Mouse (Mus musculus) hindbrain, embryonic 13.5 days (tissue): ENCODE measurements at regions not wholly inside any gene's neighbourhood (a gene's known extent, or its start where the extent isn't known, plus 50 kb on each side); places are given as distances from the start of the nearest gene placed in this dataset.

Source experiments
- ATAC-seq: fragments of 200-750 bp; cut with Nextera tagmentation; 2 replicates; pipeline ENCODE4 v1.8.0; 2017; ENCODE audit warnings: moderate TSS enrichment; ENCODE audit not compliant: low FRiP score
- H3K27ac ChIP-seq: fragments of 300-500 bp; sonication (generic); 2 replicates; pipeline ENCODE4 v1.5.1; 2015; ENCODE audit warnings: inconsistent platforms, mild to moderate bottlenecking, moderate library complexity
- H3K27me3 ChIP-seq: fragments of 300-500 bp; sonication (generic); 2 replicates; pipeline ENCODE4 v1.6.1; 2015; ENCODE audit warnings: mild to moderate bottlenecking, inconsistent platforms
- H3K36me3 ChIP-seq: fragments of 300-500 bp; sonication (generic); 2 replicates; pipeline ENCODE4 v1.6.1; 2015; ENCODE audit warnings: mild to moderate bottlenecking, inconsistent platforms
- H3K4me1 ChIP-seq: fragments of 300-500 bp; sonication (generic); replicated peaks from 2 replicates; pipeline ENCODE4 v1.6.1; 2015; ENCODE audit warnings: inconsistent platforms
- H3K4me2 ChIP-seq: fragments of 300-500 bp; sonication (generic); 2 replicates; pipeline ENCODE4 v1.6.1; 2015; ENCODE audit warnings: inconsistent platforms, mild to moderate bottlenecking, moderate library complexity
- H3K4me3 ChIP-seq: fragments of 300-500 bp; sonication (generic); 2 replicates; pipeline ENCODE4 v1.5.1; 2015; ENCODE audit warnings: mild to moderate bottlenecking, inconsistent platforms
- H3K9ac ChIP-seq: fragments of 300-500 bp; sonication (generic); 2 replicates; pipeline ENCODE4 v1.6.1; 2015; ENCODE audit warnings: mild to moderate bottlenecking, inconsistent platforms
- H3K9me3 ChIP-seq: fragments of 300-500 bp; sonication (generic); 2 replicates; pipeline ENCODE4 v1.6.1; 2016; ENCODE audit warnings: inconsistent platforms
- WGBS: fragments of 180-500 bp; shearing (Covaris S2); methylation state at CpG from one replicate; pipeline ENCODE4 v1.1.7; 2015; 5-methylcytosine and 5-hydroxymethylcytosine counted together

GRCm38 (mm10) chr13:28420636-28421035 is 163.3 kb downstream of the Gm11361 start:
- no peaks in the 10 kb centered on the region for H3K9me3 ChIP-seq
- no peak for ATAC-seq
- H3K36me3 ChIP-seq, result no peaks in the 10 kb centered on the region
- H3K9ac ChIP-seq, result peak overlapping the region; percentile 79
- peak overlapping the region; percentile 62 for H3K4me2 ChIP-seq
- H3K4me1 ChIP-seq, result peaks cover 66% of the 10 kb centered on the region
- H3K27me3 ChIP-seq, result no peaks in the 10 kb centered on the region
- no peak overlapping the region; the same call in 1 of the 2 replicates for H3K4me3 ChIP-seq
- H3K27ac ChIP-seq, result peak overlapping the region; percentile 97
- 89% methylated on average over 3 of the region's 3 CpGs for WGBS

- H3K27me3 ChIP-seq, result no peaks in the 10 kb centered on the region
- H3K4me3 ChIP-seq, result peak overlapping the region; percentile 36
- H3K36me3 ChIP-seq, result no peaks in the 10 kb centered on the region
- H3K4me1 ChIP-seq, result peaks cover 66% of the 10 kb centered on the region
- peak overlapping the region; percentile 97 for H3K27ac ChIP-seq
- no peaks in the 10 kb centered on the region for H3K9me3 ChIP-seq
- peak overlapping the region; percentile 79 for H3K9ac ChIP-seq
- 18% methylated on average over 16 of the region's 16 CpGs for WGBS
- H3K4me2 ChIP-seq, result peak overlapping the region; percentile 62
- peak; percentile 33 for ATAC-seq
These were observed 162.6 kb downstream of the Gm11361 start for GRCm38 (mm10) chr13:28419950-28420381.

GRCm38 (mm10) chr13:28418936-28419681 is 161.8 kb downstream of the Gm11361 start:
- peak overlapping the region; percentile 79 for H3K9ac ChIP-seq
- peak overlapping the region; percentile 36 for H3K4me3 ChIP-seq
- H3K36me3 ChIP-seq, result no peaks in the 10 kb centered on the region
- WGBS, result 81% methylated on average over 17 of the region's 17 CpGs
- no peaks in the 10 kb centered on the region for H3K27me3 ChIP-seq
- peaks cover 61% of the 10 kb centered on the region for H3K4me1 ChIP-seq
- H3K4me2 ChIP-seq, result peak overlapping the region; percentile 62
- H3K9me3 ChIP-seq, result no peaks in the 10 kb centered on the region
- peak overlapping the region; percentile 97 for H3K27ac ChIP-seq
- no peak for ATAC-seq

GRCm38 (mm10) chr13:28417929-28418881 is 160.9 kb downstream of the Gm11361 start:
- no peaks in the 10 kb centered on the region for H3K36me3 ChIP-seq
- no peaks in the 10 kb centered on the region for H3K27me3 ChIP-seq
- peak overlapping the region; percentile 79 for H3K9ac ChIP-seq
- peak; percentile 38 for ATAC-seq
- H3K4me3 ChIP-seq, result peak overlapping the region; percentile 36
- peak overlapping the region; percentile 62 for H3K4me2 ChIP-seq
- peak overlapping the region; percentile 97 for H3K27ac ChIP-seq
- 12% methylated on average over 11 of the region's 11 CpGs for WGBS
- H3K4me1 ChIP-seq, result peaks cover 61% of the 10 kb centered on the region
- H3K9me3 ChIP-seq, result no peaks in the 10 kb centered on the region

- Histone ChIP-seq H3K4me3 (peak overlapping the region; percentile 36), H3K9ac (peak overlapping the region; percentile 79), H3K27ac (peak overlapping the region; percentile 97), H3K27me3 (no peaks in the 10 kb centered on the region), H3K4me1 (peaks cover 61% of the 10 kb centered on the region), H3K9me3 (no peaks in the 10 kb centered on the region), H3K36me3 (no peaks in the 10 kb centered on the region), H3K4me2 (peak overlapping the region; percentile 62)
- WGBS, result 4% methylated on average over 7 of the region's 7 CpGs
- ATAC-seq, result peak; percentile 22
These were observed 160.2 kb downstream of the Gm11361 start for GRCm38 (mm10) chr13:28417431-28417928.

GRCm38 (mm10) chr13:28416887-28417286 is 159.6 kb downstream of the Gm11361 start:
- no peaks in the 10 kb centered on the region for H3K36me3 ChIP-seq
- H3K9ac ChIP-seq, result peak overlapping the region; percentile 79
- peak; percentile 28; the same call in 1 of the 2 replicates for ATAC-seq
- peaks cover 61% of the 10 kb centered on the region for H3K4me1 ChIP-seq
- H3K27ac ChIP-seq, result peak overlapping the region; percentile 97
- peak overlapping the region; percentile 62 for H3K4me2 ChIP-seq
- peak overlapping the region; percentile 36 for H3K4me3 ChIP-seq
- WGBS, result 13% methylated on average over 8 of the region's 8 CpGs
- no peaks in the 10 kb centered on the region for H3K27me3 ChIP-seq
- H3K9me3 ChIP-seq, result no peaks in the 10 kb centered on the region

GRCm38 (mm10) chr13:28416231-28416630 is 158.9 kb downstream of the Gm11361 start:
- peak overlapping the region; percentile 79 for H3K9ac ChIP-seq
- H3K27me3 ChIP-seq, result no peaks in the 10 kb centered on the region
- peak overlapping the region; percentile 97 for H3K27ac ChIP-seq
- peak overlapping the region; percentile 62 for H3K4me2 ChIP-seq
- peak; percentile 88 for ATAC-seq
- WGBS, result 3% methylated on average over 6 of the region's 6 CpGs
- H3K4me3 ChIP-seq, result peak overlapping the region; percentile 36
- H3K9me3 ChIP-seq, result no peaks in the 10 kb centered on the region
- H3K36me3 ChIP-seq, result no peaks in the 10 kb centered on the region
- H3K4me1 ChIP-seq, result peaks cover 61% of the 10 kb centered on the region

GRCm38 (mm10) chr13:28415769-28416168 is 158.4 kb downstream of the Gm11361 start:
- Histone ChIP-seq H3K27me3 (no peaks in the 10 kb centered on the region), H3K4me2 (peak overlapping the region; percentile 62), H3K4me3 (peak overlapping the region; percentile 36), H3K27ac (peak overlapping the region; percentile 97), H3K9ac (peak overlapping the region; percentile 79), H3K9me3 (no peaks in the 10 kb centered on the region), H3K36me3 (no peaks in the 10 kb centered on the region), H3K4me1 (peaks cover 60% of the 10 kb centered on the region)
- no peak for ATAC-seq
- WGBS, result 8% methylated on average over 1 of the region's 1 CpGs

- Histone ChIP-seq H3K4me3 (no peak overlapping the region), H3K9ac (no peak overlapping the region), H3K27me3 (no peaks in the 10 kb centered on the region), H3K9me3 (no peaks in the 10 kb centered on the region), H3K4me1 (peaks cover 19% of the 10 kb centered on the region), H3K27ac (peak overlapping the region; percentile 14; the same call in 1 of the 2 replicates), H3K4me2 (no peak overlapping the region), H3K36me3 (no peaks in the 10 kb centered on the region)
- WGBS, result 30% methylated on average over 2 of the region's 2 CpGs
- no peak for ATAC-seq
These were observed 153.0 kb downstream of the Gm11361 start for GRCm38 (mm10) chr13:28410324-28410723.

- Histone ChIP-seq H3K4me1 (peaks cover 14% of the 10 kb centered on the region), H3K4me2 (no peak overlapping the region), H3K9ac (no peak overlapping the region), H3K27ac (peak overlapping the region; percentile 76), H3K4me3 (no peak overlapping the region), H3K36me3 (no peaks in the 10 kb centered on the region), H3K9me3 (no peaks in the 10 kb centered on the region), H3K27me3 (no peaks in the 10 kb centered on the region)
- WGBS, result 11% methylated on average over 1 of the region's 1 CpGs
- ATAC-seq, result no peak
These were observed 152.2 kb downstream of the Gm11361 start for GRCm38 (mm10) chr13:28409609-28409902.

- H3K4me3 ChIP-seq, result no peak overlapping the region
- 21% methylated on average over 7 of the region's 7 CpGs for WGBS
- ATAC-seq, result peak; percentile 59
- no peak overlapping the region for H3K4me2 ChIP-seq
- H3K27me3 ChIP-seq, result no peaks in the 10 kb centered on the region
- H3K4me1 ChIP-seq, result peaks cover 14% of the 10 kb centered on the region
- peak overlapping the region; percentile 76 for H3K27ac ChIP-seq
- no peak overlapping the region for H3K9ac ChIP-seq
- H3K36me3 ChIP-seq, result no peaks in the 10 kb centered on the region
- H3K9me3 ChIP-seq, result no peaks in the 10 kb centered on the region
These were observed 151.7 kb downstream of the Gm11361 start for GRCm38 (mm10) chr13:28408868-28409608.
